Comparison of ENCODE assay signal across 33 mouse cellular contexts in the genomic region with DNA sequence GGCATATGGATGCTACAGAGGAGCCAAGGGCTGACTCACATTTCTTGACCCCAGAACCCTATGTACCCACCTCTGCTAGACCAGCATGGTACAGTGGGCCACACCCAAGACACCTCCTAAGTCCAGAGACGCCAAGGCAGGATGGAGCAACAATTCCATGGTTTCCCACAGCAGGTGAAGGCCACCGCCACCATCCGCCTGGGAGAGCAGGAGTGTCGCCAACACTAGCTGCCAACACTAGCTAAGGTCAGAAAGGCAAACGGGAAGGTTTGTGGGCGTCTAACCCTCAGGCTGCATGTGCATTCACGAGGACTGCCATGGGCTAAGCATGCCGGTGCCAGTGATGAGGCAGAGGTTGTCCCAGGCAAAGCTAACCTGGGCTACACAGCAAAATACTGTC. TPM values are rescaled to one million over a fixed set of nuclear protein-coding genes. Genes with fewer than 3 reads are reported as not detected.
DNase-seq lines count a peak whose midpoint lies in the region; ATAC-seq and TF ChIP-seq lines count a peak whose summit lies in the region.
"Had no signal": no experiment of that assay in that cellular context is flagged by ENCODE, and none has a peak within 500 bp of the region (broad histone marks: within the 10 kb centered on the region; RNA-seq: fewer than 3 reads in every experiment).

No protein-coding gene starts in this region.

- H3K27me3 ChIP-seq in heart, adult 2 months (ENCODE audit: control insufficient read depth, insufficient read depth, low read length) = no peaks in the 10 kb centered on the region
- H3K27me3 ChIP-seq in heart, embryonic 11.5 days (ENCODE audit: control insufficient read depth, insufficient read depth, low read length) = no peaks in the 10 kb centered on the region
- H3K27me3 ChIP-seq in hindbrain, postnatal 0 days (ENCODE audit: insufficient read depth, low read length) = no peaks in the 10 kb centered on the region
- H3K27me3 ChIP-seq: embryonic facial prominence, embryonic 13.5 days; forebrain, embryonic 13.5 days; heart, embryonic 15.5 days; limb, embryonic 15.5 days; liver, embryonic 15.5 days; midbrain, embryonic 13.5 days; neural tube, embryonic 13.5 days had no signal

- 0 out of 2 replicates have a peak, but pooled peaks have one; percentile 6 for TF ChIP-seq EP300 in heart, adult 2 months (IDR thresholded peaks at IDR 0.05; ENCODE audit: insufficient read depth, low read depth, low read length)

- ATAC-seq in heart, embryonic 11.5 days (replicated peaks; ENCODE audit: insufficient number of reproducible peaks, low FRiP score, low TSS enrichment) = no peak
- ATAC-seq in hindbrain, postnatal 0 days = no peak
- ATAC-seq: forebrain, embryonic 13.5 days; midbrain, embryonic 13.5 days had no signal

- H3K79me2 ChIP-seq in heart, adult 2 months (replicated peaks; ENCODE audit: control insufficient read depth, insufficient read depth, low read length) = peaks cover 6% of the 10 kb centered on the region; the same call in 1 of the 2 replicates

- H3K4me3 ChIP-seq in heart, adult 2 months = no peak overlapping the region
- no peak overlapping the region for H3K4me3 ChIP-seq in heart, embryonic 11.5 days (ENCODE audit: low read depth, low read length)
- no peak overlapping the region for H3K4me3 ChIP-seq in hindbrain, postnatal 0 days (ENCODE audit: low read length)
- H3K4me3 ChIP-seq: embryonic facial prominence, embryonic 13.5 days; forebrain, embryonic 13.5 days; heart, embryonic 15.5 days; left cerebral cortex, adult 2 months; limb, embryonic 15.5 days; liver, embryonic 15.5 days; midbrain, embryonic 13.5 days; neural tube, embryonic 13.5 days had no signal

- TF ChIP-seq CTCF in heart, adult 2 months (IDR thresholded peaks at IDR 0.05) = no peak
- TF ChIP-seq CTCF in hindbrain, postnatal 0 days (IDR thresholded peaks at IDR 0.05; ENCODE audit: low read depth) = no peak

- DNase-seq in adrenal gland, adult 2 months = peak; percentile 10
- DNase-seq in adrenal gland, postnatal 4 days (ENCODE audit: low spot score in 2 of 2) = no peak
- peak in 1 of 2 experiments; percentile 6 for DNase-seq in heart, adult 2 months
- DNase-seq in testis, postnatal 10 days (ENCODE audit: low spot score) = peak; percentile 36
- no peak for DNase-seq in testis, postnatal 14 days (ENCODE audit: low spot score)
- DNase-seq in hindbrain, postnatal 0 days (ENCODE audit: low spot score) = no peak
- no peak for DNase-seq in lung, postnatal 4 days
- DNase-seq: adrenal gland, postnatal 36 days; embryo, embryonic 11 days; heart, postnatal 36 days; kidney, adult 2 months; thymus, adult 2 months; thymus, postnatal 4 days had no signal

- 63% methylated on average over 8 of the region's 8 CpGs for WGBS in heart, adult 2 months
- WGBS in heart, embryonic 11.5 days (ENCODE audit: insufficient replicate concordance) = 88% methylated on average over 8 of the region's 8 CpGs
- WGBS in hindbrain, postnatal 0 days = 78% methylated on average over 8 of the region's 8 CpGs

- H3K4me2 ChIP-seq in heart, embryonic 11.5 days = no peak overlapping the region
- no peak overlapping the region for H3K4me2 ChIP-seq in hindbrain, postnatal 0 days (ENCODE audit: low read depth, low read length)
- H3K4me2 ChIP-seq: embryonic facial prominence, embryonic 13.5 days; forebrain, embryonic 13.5 days; heart, embryonic 15.5 days; hindbrain, embryonic 14.5 days; limb, embryonic 15.5 days; liver, embryonic 15.5 days; midbrain, embryonic 13.5 days; neural tube, embryonic 13.5 days had no signal

- peak; percentile 41 for TF ChIP-seq POLR2A in heart, adult 2 months (IDR thresholded peaks at IDR 0.05; ENCODE audit: insufficient read depth, low read depth, low read length)

- H3K9ac ChIP-seq in heart, adult 2 months (ENCODE audit: low read depth, low read length) = no peak overlapping the region
- no peak overlapping the region for H3K9ac ChIP-seq in heart, embryonic 11.5 days (ENCODE audit: low read depth, low read length)
- no peak overlapping the region for H3K9ac ChIP-seq in hindbrain, postnatal 0 days (replicated peaks; ENCODE audit: low read length)
- H3K9ac ChIP-seq: embryonic facial prominence, embryonic 13.5 days; forebrain, embryonic 13.5 days; heart, embryonic 15.5 days; hindbrain, embryonic 14.5 days; limb, embryonic 15.5 days; liver, embryonic 15.5 days; neural tube, embryonic 13.5 days had no signal

- H3K4me1 ChIP-seq in heart, adult 2 months (ENCODE audit: control insufficient read depth, insufficient read depth, low read length) = peaks cover 12% of the 10 kb centered on the region
- peaks cover 24% of the 10 kb centered on the region for H3K4me1 ChIP-seq in heart, embryonic 11.5 days (ENCODE audit: control insufficient read depth, insufficient read depth, low read length)
- H3K4me1 ChIP-seq in hindbrain, postnatal 0 days (ENCODE audit: insufficient read depth, low read length) = peaks cover 12% of the 10 kb centered on the region

- H3K27ac ChIP-seq in heart, adult 2 months = no peak overlapping the region
- H3K27ac ChIP-seq in heart, embryonic 11.5 days (ENCODE audit: low read depth, low read length) = no peak overlapping the region
- H3K27ac ChIP-seq in hindbrain, postnatal 0 days = no peak overlapping the region
- H3K27ac ChIP-seq: embryonic facial prominence, embryonic 13.5 days; forebrain, embryonic 13.5 days; heart, embryonic 15.5 days; hindbrain, embryonic 14.5 days; left cerebral cortex, adult 2 months; limb, embryonic 15.5 days; liver, embryonic 15.5 days; macrophage; midbrain, embryonic 13.5 days; neural tube, embryonic 13.5 days had no signal

- H3K9me3 ChIP-seq in heart, embryonic 11.5 days (replicated peaks; ENCODE audit: control insufficient read depth, low read length) = no peaks in the 10 kb centered on the region
- no peaks in the 10 kb centered on the region for H3K9me3 ChIP-seq in hindbrain, postnatal 0 days (ENCODE audit: low read length)
- H3K9me3 ChIP-seq: embryonic facial prominence, embryonic 13.5 days; forebrain, embryonic 13.5 days; heart, embryonic 15.5 days; limb, embryonic 15.5 days; liver, embryonic 15.5 days; midbrain, embryonic 13.5 days; neural tube, embryonic 13.5 days had no signal

- intact Hi-C loops in heart, adult 2 months (cut with DNase I) = no loop called here

- H3K36me3 ChIP-seq in heart, adult 2 months (ENCODE audit: control insufficient read depth, insufficient read depth, low read length) = no peaks in the 10 kb centered on the region
- H3K36me3 ChIP-seq in heart, embryonic 11.5 days (ENCODE audit: control insufficient read depth, insufficient read depth, low read length) = no peaks in the 10 kb centered on the region
- no peaks in the 10 kb centered on the region; the same call in 1 of the 2 replicates for H3K36me3 ChIP-seq in hindbrain, postnatal 0 days (ENCODE audit: insufficient read depth, low read length)

RNA-seq across cellular contexts. Expression of gene Ndufb7, which starts 15.8 kb away (rescaled TPM):
- total RNA-seq in adrenal gland, adult 2 months (2021) = 100 to 1,000 TPM; 209 to 258 TPM
- 402 and 495 TPM in 2 replicates for polyA plus RNA-seq in adrenal gland, adult 2 months (2012; rRNA removed)
- 100 to 1,000 TPM; 215 to 223 TPM for total RNA-seq in adrenal gland, postnatal 4 days (2021)
- 100 to 1,000 TPM; 620 to 733 TPM for total RNA-seq in heart, adult 2 months (2021)
- polyA plus RNA-seq in heart, adult 2 months (2012; rRNA removed) = 1,081 and 1,159 TPM in 2 replicates
- 546 and 556 TPM in 2 replicates for polyA plus RNA-seq in heart, embryonic 11.5 days (2014; fragmentation: Nextera tagmentation; extraction: Ambion mirVana)
- total RNA-seq in hindbrain, postnatal 0 days (2014; rRNA removed) = 124 and 186 TPM in 2 replicates
- polyA plus RNA-seq in hindbrain, postnatal 0 days (2015; fragmentation: Nextera tagmentation; extraction: Ambion mirVana) = 436 and 442 TPM in 2 replicates

RNA-seq across cellular contexts. Expression of gene Tecr, which starts 25.5 kb away (rescaled TPM):
- 100 to 1,000 TPM; 409 to 723 TPM for total RNA-seq in adrenal gland, adult 2 months (2021)
- 1,113 and 1,272 TPM in 2 replicates for polyA plus RNA-seq in adrenal gland, adult 2 months (2012; rRNA removed)
- 100 to 1,000 TPM; 369 to 378 TPM for total RNA-seq in adrenal gland, postnatal 4 days (2021)
- 100 to 1,000 TPM; 445 to 505 TPM for total RNA-seq in heart, adult 2 months (2021)
- 772 and 935 TPM in 2 replicates for polyA plus RNA-seq in heart, adult 2 months (2012; rRNA removed)
- 531 and 534 TPM in 2 replicates for polyA plus RNA-seq in heart, embryonic 11.5 days (2014; fragmentation: Nextera tagmentation; extraction: Ambion mirVana)
- 1,283 and 1,409 TPM in 2 replicates for total RNA-seq in hindbrain, postnatal 0 days (2014; rRNA removed)
- polyA plus RNA-seq in hindbrain, postnatal 0 days (2015; fragmentation: Nextera tagmentation; extraction: Ambion mirVana) = 1,550 and 1,625 TPM in 2 replicates

RNA-seq across cellular contexts. Expression of gene Dnajb1, which starts 25.8 kb away (rescaled TPM):
- total RNA-seq in adrenal gland, adult 2 months (2021) = 10 to 100 TPM; 21.8 to 61.9 TPM
- polyA plus RNA-seq in adrenal gland, adult 2 months (2012; rRNA removed) = 21.8 and 27.3 TPM in 2 replicates
- total RNA-seq in adrenal gland, postnatal 4 days (2021) = 10 to 100 TPM; 29.4 to 29.9 TPM
- total RNA-seq in heart, adult 2 months (2021) = 10 to 100 TPM; 11.3 to 16.8 TPM
- polyA plus RNA-seq in heart, adult 2 months (2012; rRNA removed) = 13.4 and 17.4 TPM in 2 replicates
- 51.2 and 51.5 TPM in 2 replicates for polyA plus RNA-seq in heart, embryonic 11.5 days (2014; fragmentation: Nextera tagmentation; extraction: Ambion mirVana)
- total RNA-seq in hindbrain, postnatal 0 days (2014; rRNA removed) = 35.3 and 42.7 TPM in 2 replicates
- 60.1 and 65.0 TPM in 2 replicates for polyA plus RNA-seq in hindbrain, postnatal 0 days (2015; fragmentation: Nextera tagmentation; extraction: Ambion mirVana)

RNA-seq across cellular contexts. Expression of gene Olfr370, which starts 46.6 kb away (rescaled TPM):
- not detected for total RNA-seq in adrenal gland, adult 2 months (2021)
- polyA plus RNA-seq in adrenal gland, adult 2 months (2012; rRNA removed) = not detected in 2 replicates
- not detected for total RNA-seq in adrenal gland, postnatal 4 days (2021)
- not detected for total RNA-seq in heart, adult 2 months (2021)
- not detected in 2 replicates for polyA plus RNA-seq in heart, adult 2 months (2012; rRNA removed)
- polyA plus RNA-seq in heart, embryonic 11.5 days (2014; fragmentation: Nextera tagmentation; extraction: Ambion mirVana) = 0.08 TPM in 1 of 2 replicates, not detected in the other
- 0.05 TPM in 1 of 2 replicates, not detected in the other for total RNA-seq in hindbrain, postnatal 0 days (2014; rRNA removed)
- polyA plus RNA-seq in hindbrain, postnatal 0 days (2015; fragmentation: Nextera tagmentation; extraction: Ambion mirVana) = 0.08 TPM in 1 of 2 replicates, not detected in the other
- total RNA-seq: adrenal gland, postnatal 36 days; gastrocnemius, adult 8-10 months; heart, adult 18-20 months; heart, postnatal 36 days; layer of hippocampus, postnatal 10 days; left cerebral cortex, adult 2 months; left cerebral cortex, postnatal 36 days had no signal
- polyA plus RNA-seq: embryonic facial prominence, embryonic 13.5 days; forebrain, embryonic 13.5 days; heart, embryonic 15.5 days; intestine, embryonic 14.5 days; kidney, adult 2 months; kidney, postnatal 0 days; limb, embryonic 15.5 days; liver, embryonic 15.5 days; lung, embryonic 16.5 days; macrophage; spleen, adult 2 months; stomach, embryonic 14.5 days; thymus, adult 2 months had no signal

Comparison
In these comparisons a context has a peak if more than half of its experiments do, and no peak if none do; other contexts are left out.
1. DNase-seq: peak in adrenal gland, adult 2 months (single experiment) and testis, postnatal 10 days (single experiment); none in adrenal gland, postnatal 4 days (0 of 2), testis, postnatal 14 days (single experiment), hindbrain, postnatal 0 days (single experiment) and lung, postnatal 4 days (0 of 2).